Mouse (Mus musculus) heart, adult 2 months (tissue): ENCODE results near the gene Agr2. TPM values are rescaled to one million over a fixed set of nuclear protein-coding genes. Genes with fewer than 3 reads are reported as not detected.

Source experiments
- DNase-seq, 2 experiments: peaks; one replicate each; pipeline ENCODE4 v3.0.0; 2021
- H3K27ac ChIP-seq: fragments of 200-600 bp; 2 replicates; pipeline ENCODE4 v1.8.1; 2022
- H3K27me3 ChIP-seq: fragments of 200-500 bp; 2 replicates; pipeline ENCODE4 v1.6.1; 2012; ENCODE audit warnings: mild to moderate bottlenecking, low read length, inconsistent platforms, mixed read lengths; ENCODE audit not compliant: control insufficient read depth, insufficient read depth
- H3K36me3 ChIP-seq: fragments of 200-500 bp; 2 replicates; pipeline ENCODE4 v1.6.1; 2012; ENCODE audit warnings: low read length, inconsistent platforms; ENCODE audit not compliant: control insufficient read depth, insufficient read depth
- H3K4me1 ChIP-seq: fragments of 200-500 bp; 2 replicates; pipeline ENCODE4 v1.6.1; 2011; ENCODE audit warnings: low read length; ENCODE audit not compliant: control insufficient read depth, insufficient read depth
- H3K4me3 ChIP-seq: fragments of 200-600 bp; 2 replicates; pipeline ENCODE4 v1.8.1; 2022
- H3K79me2 ChIP-seq: fragments of 200-500 bp; replicated peaks from 2 replicates; pipeline ENCODE4 v1.6.1; 2012; ENCODE audit warnings: mild to moderate bottlenecking, inconsistent platforms, low read length, moderate library complexity, mixed read lengths; ENCODE audit not compliant: control insufficient read depth, insufficient read depth
- H3K9ac ChIP-seq: fragments of 200-500 bp; 2 replicates; pipeline ENCODE4 v1.6.1; 2012; ENCODE audit warnings: low read depth, mild to moderate bottlenecking, control low read depth, inconsistent platforms, low read length, mixed read lengths
- CTCF ChIP-seq: fragments of 200-600 bp; IDR thresholded peaks from 2 replicates; pipeline ENCODE4 v1.8.1; 2022; ENCODE audit warnings: antibody characterized with exemption, mild to moderate bottlenecking, moderate library complexity
- EP300 ChIP-seq: fragments of 200-500 bp; IDR thresholded peaks from 2 replicates; pipeline ENCODE4 v1.6.1; 2011; ENCODE audit warnings: low read depth, low read length, control low read depth; ENCODE audit not compliant: insufficient read depth
- POLR2A ChIP-seq: fragments of 200-500 bp; IDR thresholded peaks from 2 replicates; pipeline ENCODE4 v1.6.1; 2011; ENCODE audit warnings: mild to moderate bottlenecking, low read depth, low read length, control low read depth; ENCODE audit not compliant: insufficient read depth
- WGBS: fragments of 180-500 bp; shearing (Covaris S2); methylation state at CpG from one replicate; pipeline ENCODE4 v1.1.7; 2018; 5-methylcytosine and 5-hydroxymethylcytosine counted together
- intact Hi-C: fragments of 180-260 bp; cut with DNase I; formaldehyde crosslinking; loops from one replicate; pipeline ENCODE4 v1.15.1; 2025
- polyA plus RNA-seq: library from polyadenylated mRNA; depleted of rRNA; stranded (reverse); fragments of >200 nt; gene quantifications from 2 replicates; pipeline ENCODE4 v1.2.3, GENCODE M21; 2012
- total RNA-seq, 2 experiments: library from RNA; stranded (reverse); gene quantifications; 2 replicates each; pipeline ENCODE4 v1.2.3; 2021

Agr2 gene
- total and polyA plus RNA-seq, 3 experiments, result 2.5 TPM; not detected in 2

- DNase-seq, result no peak
- peaks cover under 1% of the 10 kb centered on the region for H3K4me1 ChIP-seq
- H3K27me3 ChIP-seq, result no peaks in the 10 kb centered on the region
- TF ChIP-seq EP300 (no peak), CTCF (peak; percentile 44), POLR2A (no peak)
- 0 out of 2 replicates have a peak, but pooled peaks cover 2% of the 10 kb centered on the region for H3K79me2 ChIP-seq
- 70% methylated on average over 2 of the region's 2 CpGs for WGBS
- peaks cover 14% of the 10 kb centered on the region for H3K36me3 ChIP-seq
- H3K9ac ChIP-seq, result no peak overlapping the region
- H3K4me3 ChIP-seq, result no peak overlapping the region
- intact Hi-C loops, result no loop called here
- H3K27ac ChIP-seq, result no peak overlapping the region
Observed at GRCm38 (mm10) chr12:36017791-36018190, 25.1 kb downstream of the Agr2 start.

DNA sequence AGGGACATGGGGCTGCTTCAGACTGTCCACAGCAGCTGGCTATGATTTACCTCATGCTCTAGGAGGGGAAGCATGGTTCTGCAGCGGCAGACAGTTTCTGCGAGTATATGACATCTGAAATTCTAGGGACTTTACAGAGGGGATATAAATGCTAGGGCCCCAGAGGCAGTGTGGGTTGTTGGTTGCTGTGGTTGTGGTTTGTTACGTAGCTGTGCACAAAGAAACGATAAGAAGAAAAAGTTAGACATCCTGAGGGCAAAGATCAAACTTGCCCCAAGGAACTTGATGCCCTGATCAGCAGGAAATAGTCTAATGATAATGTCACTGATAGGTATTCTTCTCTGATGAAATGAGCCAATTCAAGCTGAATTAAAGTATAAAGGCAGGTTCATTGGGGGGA is 26.9 kb downstream of the Agr2 start:
- Histone ChIP-seq H3K9ac (no peak overlapping the region), H3K27me3 (no peaks in the 10 kb centered on the region), H3K36me3 (peaks cover 14% of the 10 kb centered on the region), H3K4me1 (peaks cover 2% of the 10 kb centered on the region), H3K4me3 (no peak overlapping the region), H3K79me2 (0 out of 2 replicates have a peak, but pooled peaks cover 3% of the 10 kb centered on the region), H3K27ac (no peak overlapping the region)
- TF ChIP-seq CTCF (no peak), POLR2A (no peak), EP300 (no peak)
- 78% methylated on average over 4 of the region's 4 CpGs for WGBS
- intact Hi-C loops, result no loop called here
- no peak for DNase-seq

- TF ChIP-seq CTCF (no peak), EP300 (no peak), POLR2A (no peak)
- Histone ChIP-seq H3K36me3 (peaks cover 14% of the 10 kb centered on the region), H3K4me1 (peaks cover 2% of the 10 kb centered on the region), H3K79me2 (0 out of 2 replicates have a peak, but pooled peaks cover 3% of the 10 kb centered on the region), H3K9ac (no peak overlapping the region), H3K4me3 (no peak overlapping the region), H3K27me3 (no peaks in the 10 kb centered on the region), H3K27ac (no peak overlapping the region)
- no peak for DNase-seq
- WGBS, result 84% methylated on average over 3 of the region's 3 CpGs
- intact Hi-C loops, result no loop called here
Observed at GRCm38 (mm10) chr12:36020081-36020480, 27.4 kb downstream of the Agr2 start.

GRCm38 (mm10) chr12:36020710-36021109 is 28.0 kb downstream of the Agr2 start:
- H3K27ac ChIP-seq, result no peak overlapping the region
- TF ChIP-seq POLR2A (no peak), EP300 (no peak), CTCF (no peak)
- WGBS, result 93% methylated on average over 2 of the region's 2 CpGs
- peaks cover 12% of the 10 kb centered on the region for H3K36me3 ChIP-seq
- H3K79me2 ChIP-seq, result 0 out of 2 replicates have a peak, but pooled peaks cover 3% of the 10 kb centered on the region
- no peak for DNase-seq
- H3K27me3 ChIP-seq, result no peaks in the 10 kb centered on the region
- no peak overlapping the region for H3K9ac ChIP-seq
- intact Hi-C loops, result no loop called here
- peaks cover 2% of the 10 kb centered on the region for H3K4me1 ChIP-seq
- no peak overlapping the region for H3K4me3 ChIP-seq

GRCm38 (mm10) chr12:36026126-36026525 is 33.4 kb downstream of the Agr2 start:
- no peak for TF ChIP-seq CTCF
- no peak for TF ChIP-seq POLR2A
- no peak for TF ChIP-seq EP300
- DNase-seq, result no peak
- intact Hi-C loops, result no loop called here
- Histone ChIP-seq H3K27me3 (no peaks in the 10 kb centered on the region), H3K4me3 (no peak overlapping the region), H3K27ac (no peak overlapping the region), H3K4me1 (peaks cover 9% of the 10 kb centered on the region), H3K79me2 (peaks cover 2% of the 10 kb centered on the region), H3K36me3 (peaks cover 19% of the 10 kb centered on the region), H3K9ac (no peak overlapping the region)
- 80% methylated on average over 4 of the region's 4 CpGs for WGBS

DNA sequence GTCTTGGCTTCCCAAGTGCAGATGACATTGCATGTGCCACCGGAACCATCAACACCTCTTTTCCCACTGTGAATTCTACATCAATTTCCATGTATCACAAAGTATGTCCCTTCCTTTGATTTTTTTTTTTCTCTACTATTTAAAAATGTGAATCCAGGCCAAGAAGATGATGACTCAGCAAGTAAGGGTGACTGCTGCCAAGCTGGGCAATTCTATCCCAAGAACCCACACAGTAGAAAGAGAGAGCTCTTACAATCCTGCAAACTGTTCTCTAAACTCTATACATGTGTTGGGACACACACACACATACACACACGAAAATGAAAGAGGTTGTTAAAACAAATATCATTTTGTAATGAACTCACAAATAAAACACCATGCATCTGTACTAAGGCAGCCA is 34.5 kb downstream of the Agr2 start:
- Histone ChIP-seq H3K4me1 (peaks cover 9% of the 10 kb centered on the region), H3K36me3 (peaks cover 16% of the 10 kb centered on the region), H3K9ac (no peak overlapping the region), H3K79me2 (peaks cover 2% of the 10 kb centered on the region), H3K27ac (peak overlapping the region; percentile 81), H3K4me3 (no peak overlapping the region), H3K27me3 (no peaks in the 10 kb centered on the region)
- 65% methylated on average over 2 of the region's 2 CpGs for WGBS
- TF ChIP-seq EP300, result no peak
- no peak for TF ChIP-seq CTCF
- TF ChIP-seq POLR2A, result no peak
- intact Hi-C loops, result no loop called here
- DNase-seq, result no peak
